Mouse (Mus musculus) v-Abl transformed pro-B cells (cell line): ENCODE data around the gene 0610030E20Rik.

Experiments used
- in situ Hi-C, 2 experiments: fragments of 400-800 bp; cut with MboI; formaldehyde crosslinking; loops; one replicate each; pipeline ENCODE4 v1.15.1; 2025; ENCODE audit not compliant: unreplicated experiment in 2 of 2

The 0610030E20Rik gene

DNA sequence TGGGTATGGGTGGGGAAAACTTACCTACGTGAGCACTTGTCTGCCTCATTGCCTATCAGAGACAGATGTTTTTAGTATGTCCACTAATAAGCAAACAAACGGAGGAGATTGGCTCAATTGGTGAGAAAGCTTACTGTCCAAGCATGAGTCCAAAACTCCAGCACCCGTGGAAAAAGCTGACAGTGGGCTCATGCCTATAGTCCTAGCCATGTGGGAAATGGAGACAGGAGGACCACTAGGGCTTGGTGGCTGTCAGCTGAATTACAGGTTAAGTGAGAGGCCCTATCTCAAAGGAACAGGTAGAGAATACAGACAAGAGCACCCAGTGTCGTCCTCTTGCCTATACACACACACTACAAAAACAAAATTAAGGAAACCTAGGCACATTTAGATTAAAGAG, 856 bp upstream of the 0610030E20Rik start:
- in situ Hi-C loops: no loop called here

DNA sequence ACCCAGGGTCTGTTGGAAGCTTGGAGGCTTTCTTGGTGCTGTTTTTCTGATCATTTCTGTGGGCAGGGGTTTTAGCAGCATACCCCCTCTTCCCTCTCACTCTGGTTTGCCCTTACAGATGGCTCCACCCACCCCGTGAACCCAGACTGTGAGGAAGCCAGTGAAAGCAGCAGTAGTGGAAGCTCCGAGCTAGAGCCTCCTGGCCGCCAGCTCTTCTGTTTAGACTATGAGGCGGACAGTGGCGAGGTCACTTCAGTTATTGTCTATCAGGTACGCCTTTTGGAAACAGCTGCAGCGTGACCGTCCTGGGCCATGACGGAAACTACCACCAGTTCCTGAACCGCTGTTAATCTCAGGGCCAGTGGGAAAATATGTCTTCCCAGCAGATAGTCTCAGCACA, 1.3 kb downstream of the 0610030E20Rik start:
- in situ Hi-C loops: no loop called here

DNA sequence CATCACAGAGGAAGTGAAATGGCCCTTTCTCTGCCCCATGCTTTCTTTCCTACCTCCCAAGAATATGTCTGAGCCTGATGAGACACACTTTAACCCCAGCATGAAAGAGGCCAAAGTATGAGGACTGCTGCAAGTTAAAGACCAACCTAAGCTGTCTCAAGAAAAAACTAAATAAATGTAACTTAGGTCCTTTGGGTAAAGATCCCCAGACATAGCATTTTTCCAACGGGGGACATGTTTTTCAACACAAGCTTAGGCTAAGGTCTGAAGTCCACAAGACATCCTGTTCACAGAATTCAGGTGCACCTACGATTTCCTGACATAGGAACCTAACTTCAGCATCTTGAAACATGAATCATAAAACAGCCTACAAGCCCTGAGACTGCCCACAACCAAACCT, 3.1 kb downstream of the 0610030E20Rik start:
- in situ Hi-C loops: no loop called here

DNA sequence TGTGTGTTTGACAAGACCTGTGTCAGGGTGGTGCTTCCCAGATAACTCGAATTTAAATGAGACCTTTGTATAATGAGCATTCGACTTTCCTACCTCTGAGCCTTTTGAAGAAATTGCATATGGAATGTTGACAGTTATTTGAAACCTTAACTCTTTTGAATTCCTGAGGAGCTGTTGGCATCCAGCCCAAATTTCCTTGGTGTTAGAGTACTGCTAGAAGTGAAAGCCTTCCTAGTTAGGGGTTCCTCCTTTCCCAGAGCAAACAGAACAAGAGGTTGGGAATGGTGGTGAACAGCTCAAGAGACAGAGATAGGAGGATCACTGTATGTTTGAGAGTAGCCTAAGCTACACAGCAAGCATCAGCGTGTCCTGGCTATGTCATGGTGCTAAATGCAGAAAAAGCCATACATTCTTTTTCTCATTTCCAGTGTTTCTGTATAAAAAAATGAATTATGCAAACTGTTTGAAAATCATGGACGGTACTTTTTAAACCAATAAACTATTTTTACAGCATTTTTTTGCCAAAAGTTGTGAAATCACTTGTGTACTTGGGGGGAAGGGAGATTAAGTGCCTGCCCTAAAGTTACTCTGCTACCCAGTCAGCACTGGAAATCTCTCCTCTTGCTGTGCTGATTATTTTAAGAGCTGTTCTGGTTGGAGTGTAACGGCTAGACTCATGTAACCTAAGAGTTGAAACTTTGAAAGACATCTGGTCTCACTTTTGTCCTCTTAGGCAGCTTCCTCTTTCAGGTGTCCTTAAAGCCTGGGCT, 5.7 kb downstream of the 0610030E20Rik start:
- in situ Hi-C loops: no loop called here

DNA sequence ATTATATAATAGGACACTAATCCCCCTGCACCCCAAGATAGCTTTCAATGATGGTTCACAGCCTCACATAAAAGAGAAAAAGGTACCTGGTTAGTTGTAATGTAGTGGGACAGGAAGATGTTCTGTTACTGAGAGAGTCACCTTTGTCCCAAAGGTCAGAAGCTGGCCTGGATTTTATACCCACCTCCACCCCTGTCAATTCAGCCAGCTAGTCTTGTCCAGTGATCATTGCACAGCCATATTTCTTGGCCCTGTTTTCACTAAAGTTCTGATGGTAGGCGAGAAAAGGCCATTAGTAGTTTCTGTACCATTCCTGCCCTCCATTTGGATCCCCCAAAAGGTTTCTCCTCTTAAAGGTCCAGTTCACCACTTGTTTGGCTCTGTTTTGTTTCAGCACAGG, 6.9 kb downstream of the 0610030E20Rik start:
- in situ Hi-C loops: no loop called here

DNA sequence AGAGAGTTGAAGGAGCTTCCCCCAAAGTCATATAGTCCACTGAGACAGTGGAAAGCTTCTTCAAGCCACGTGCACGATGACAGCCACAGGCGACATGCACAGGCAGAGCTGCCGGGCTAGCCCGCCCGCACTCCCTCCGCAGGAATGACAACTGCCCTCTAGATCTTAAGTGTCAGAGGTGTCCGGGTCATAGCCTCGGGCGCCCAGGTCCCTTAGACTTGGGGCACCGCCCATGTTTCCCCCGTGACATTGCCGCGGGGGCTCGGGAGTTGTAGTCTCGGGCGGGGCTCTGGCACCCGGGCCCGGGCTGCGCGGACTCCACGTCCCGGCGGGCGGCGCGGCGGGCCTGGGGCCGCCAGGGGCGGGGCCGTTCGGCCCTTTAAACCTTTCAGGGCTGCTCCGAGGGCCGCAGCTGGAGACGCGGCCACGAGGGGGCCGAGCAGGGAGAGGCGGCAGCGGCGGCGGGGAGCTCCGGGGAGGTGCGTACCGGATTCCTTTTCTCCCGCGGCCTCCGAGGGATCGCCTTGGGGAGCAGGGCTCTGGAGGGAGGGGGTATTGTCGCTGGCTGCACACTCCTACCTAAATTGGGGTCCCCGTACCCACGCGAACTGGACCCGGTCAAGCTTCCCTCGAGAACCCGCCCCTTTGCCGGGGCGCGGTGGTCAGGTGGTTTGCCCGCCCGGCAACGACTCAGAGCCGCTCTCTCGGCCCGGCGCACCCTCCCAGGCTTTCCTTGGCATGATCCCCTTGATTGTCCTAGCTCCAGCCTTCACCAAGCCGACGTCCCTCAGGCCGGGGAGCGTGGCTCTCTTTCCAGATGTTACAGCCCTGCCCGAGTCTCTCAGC, 8.2 kb downstream of the 0610030E20Rik start, which contains the start of gene Tmem150a:
TSS of gene Tmem150a (plus strand) at position 382 of the 846 bp plus-strand sequence.
- in situ Hi-C loops: no loop called here

DNA sequence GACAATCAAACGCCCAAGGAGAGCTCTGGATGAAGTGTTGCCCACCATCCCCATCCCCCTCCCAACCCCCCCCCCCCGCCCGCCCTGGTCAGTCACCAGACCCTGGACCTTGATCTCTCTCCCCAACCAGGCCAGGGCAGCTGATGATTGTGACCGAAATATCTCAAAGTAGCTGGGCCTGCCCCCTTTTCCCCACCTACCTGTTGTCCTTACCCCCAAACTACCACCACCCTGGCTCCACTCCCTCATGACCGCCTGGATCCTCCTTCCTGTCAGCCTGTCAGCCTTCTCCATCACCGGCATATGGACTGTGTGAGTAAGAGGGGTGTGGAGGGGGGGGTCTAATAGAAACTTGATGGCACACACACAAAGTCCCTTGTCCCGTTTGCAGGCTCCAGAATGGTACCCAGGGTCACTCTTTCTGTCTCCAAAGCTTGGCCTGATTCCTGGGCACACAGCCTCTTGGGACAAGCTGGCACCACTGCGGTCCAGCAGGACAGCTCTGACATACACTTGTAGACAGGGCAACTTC, 8.9 kb downstream of the 0610030E20Rik start:
- in situ Hi-C loops: no loop called here

DNA sequence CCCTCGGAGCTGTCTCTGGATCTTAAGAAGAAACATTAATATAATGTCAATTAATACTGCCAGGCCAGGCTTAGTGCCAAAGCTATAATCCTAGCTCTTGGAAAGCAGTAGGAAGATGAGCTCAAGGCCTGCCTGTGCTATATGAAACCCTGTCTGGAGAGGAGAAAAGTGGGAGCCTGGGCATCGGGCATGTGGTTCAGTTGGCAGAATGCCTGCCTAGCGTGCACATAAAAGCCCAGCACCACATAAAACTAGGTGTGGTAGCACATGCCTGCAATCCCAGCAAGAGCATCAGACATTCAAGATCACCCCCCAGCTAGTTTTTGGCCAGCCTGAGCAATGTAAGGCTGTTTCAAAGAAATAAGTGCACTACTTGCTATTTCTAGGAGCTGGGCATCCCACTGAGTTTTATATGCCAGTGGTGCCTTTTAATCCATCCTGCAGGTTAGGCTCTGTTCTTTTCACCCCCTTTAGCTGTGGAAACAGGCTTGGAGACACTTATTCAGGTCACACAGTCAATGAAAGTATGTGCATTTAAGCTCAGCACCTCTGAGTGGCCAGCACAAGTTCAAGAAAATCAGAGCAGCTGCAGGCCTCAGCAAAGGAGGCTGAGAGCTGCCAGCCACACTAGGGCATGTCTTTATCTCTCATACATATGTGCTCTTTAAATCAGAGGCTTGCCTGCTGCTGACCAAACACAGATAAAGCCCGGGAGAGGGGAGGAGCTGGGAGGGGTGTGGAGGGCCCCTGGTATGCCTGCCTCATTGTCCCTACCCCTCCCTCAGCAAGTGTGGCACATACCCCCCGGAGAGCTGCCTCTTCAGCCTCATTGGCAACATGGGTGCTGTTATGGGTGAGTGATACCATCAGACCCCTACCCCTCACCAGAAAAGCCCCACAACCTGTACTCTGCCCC, 10.3 kb downstream of the 0610030E20Rik start:
- in situ Hi-C loops: no loop called here

DNA sequence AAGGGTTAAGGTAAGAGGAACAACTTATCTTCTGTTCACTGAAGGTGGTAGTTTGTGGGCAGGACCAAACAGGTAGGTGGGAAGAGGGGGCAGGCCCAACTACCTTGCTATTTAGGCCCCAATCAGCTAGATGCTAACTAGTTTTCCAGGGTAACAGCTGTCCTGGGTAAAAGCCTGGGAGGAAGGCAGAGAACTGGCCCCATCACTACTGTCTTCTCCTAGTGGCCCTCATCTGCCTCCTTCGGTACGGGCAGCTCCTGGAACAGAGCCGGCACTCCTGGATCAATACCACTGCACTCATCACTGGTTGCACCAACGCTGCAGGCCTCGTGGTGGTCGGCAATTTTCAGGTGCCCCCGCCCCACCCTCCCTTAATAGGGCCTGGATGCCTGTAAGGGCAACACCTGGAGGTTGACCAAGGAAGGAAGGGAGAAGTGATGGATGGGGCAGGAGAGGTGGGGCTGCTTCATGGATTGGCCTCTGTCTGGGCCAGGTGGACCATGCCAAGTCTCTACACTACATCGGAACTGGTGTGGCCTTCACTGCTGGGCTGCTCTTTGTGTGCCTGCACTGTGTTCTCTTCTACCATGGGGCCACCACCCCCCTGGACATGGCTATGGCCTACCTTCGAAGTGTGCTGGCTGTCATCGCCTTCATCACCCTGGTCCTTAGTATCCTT, 11.1 kb downstream of the 0610030E20Rik start:
- in situ Hi-C loops: no loop called here

DNA sequence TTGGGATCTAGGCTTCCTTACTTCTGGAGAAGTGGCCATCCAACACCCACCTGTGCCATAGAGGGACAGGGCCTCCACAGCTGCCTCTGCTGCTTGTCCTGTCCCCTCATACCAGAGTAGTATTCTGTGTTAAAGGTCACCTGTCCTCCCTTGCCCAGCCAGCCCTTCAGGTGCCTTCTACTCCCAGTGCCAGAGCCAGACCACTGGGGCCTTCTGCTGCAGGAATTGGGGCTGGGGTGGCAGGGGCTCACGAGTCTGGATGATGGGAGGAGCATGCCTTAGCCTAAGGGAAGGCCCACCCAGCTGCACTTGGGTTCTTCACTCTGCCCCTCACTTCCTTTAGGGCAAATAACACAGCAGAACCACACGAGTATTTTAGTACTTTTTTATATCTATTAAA, 12.2 kb downstream of the 0610030E20Rik start:
- in situ Hi-C loops: no loop called here

DNA sequence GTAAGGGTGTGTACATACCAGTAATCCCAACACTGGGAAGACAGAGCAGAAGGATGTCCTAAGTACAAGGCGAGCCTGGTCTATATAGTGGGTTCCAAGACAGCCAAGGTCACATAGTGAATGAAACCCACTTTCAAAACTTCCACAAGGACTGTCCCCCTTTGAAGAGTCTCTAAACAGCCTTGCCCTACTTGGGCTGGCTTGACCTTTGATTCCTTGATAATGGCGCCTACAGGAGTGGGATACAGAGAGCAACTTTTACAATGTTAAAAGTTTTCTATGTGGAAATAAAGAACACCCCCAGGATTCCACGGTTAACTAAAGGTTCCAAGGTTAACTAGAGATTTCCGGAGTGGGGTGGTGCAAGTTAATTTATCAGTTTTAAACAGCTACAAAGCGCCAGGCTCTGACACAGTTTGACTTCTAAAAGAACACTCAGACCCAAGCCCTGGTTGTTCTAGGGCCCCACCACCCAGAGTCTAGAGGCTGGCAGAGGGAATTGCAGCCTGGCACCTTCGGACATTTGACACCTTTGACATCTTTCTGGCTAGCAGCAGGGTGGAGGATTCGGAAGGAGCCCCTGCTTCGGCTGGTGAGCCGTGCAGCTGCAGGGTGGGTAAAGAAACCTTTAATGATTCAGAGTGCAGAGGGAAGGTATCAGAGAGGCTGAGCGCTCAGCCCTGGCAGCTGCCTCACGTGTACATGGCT, 12.9 kb downstream of the 0610030E20Rik start:
- in situ Hi-C loops: no loop called here

DNA sequence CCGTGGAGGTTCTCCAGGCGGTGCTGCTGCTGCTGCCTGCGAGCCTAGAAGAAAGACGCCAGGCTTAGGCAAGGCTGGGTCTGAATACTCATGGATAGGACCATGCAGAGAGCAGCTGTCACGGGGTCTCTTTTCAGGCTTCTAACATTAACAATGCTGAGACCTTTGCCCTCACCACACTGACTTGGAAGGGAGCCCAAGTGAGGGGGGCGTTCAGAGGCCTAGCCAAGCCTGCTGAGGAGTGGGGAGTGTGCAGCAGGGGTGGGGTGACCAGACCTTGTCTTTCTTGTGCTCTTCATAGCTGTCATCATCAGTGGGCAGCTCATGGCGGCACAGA, 13.4 kb downstream of the 0610030E20Rik start:
- in situ Hi-C loops: no loop called here

DNA sequence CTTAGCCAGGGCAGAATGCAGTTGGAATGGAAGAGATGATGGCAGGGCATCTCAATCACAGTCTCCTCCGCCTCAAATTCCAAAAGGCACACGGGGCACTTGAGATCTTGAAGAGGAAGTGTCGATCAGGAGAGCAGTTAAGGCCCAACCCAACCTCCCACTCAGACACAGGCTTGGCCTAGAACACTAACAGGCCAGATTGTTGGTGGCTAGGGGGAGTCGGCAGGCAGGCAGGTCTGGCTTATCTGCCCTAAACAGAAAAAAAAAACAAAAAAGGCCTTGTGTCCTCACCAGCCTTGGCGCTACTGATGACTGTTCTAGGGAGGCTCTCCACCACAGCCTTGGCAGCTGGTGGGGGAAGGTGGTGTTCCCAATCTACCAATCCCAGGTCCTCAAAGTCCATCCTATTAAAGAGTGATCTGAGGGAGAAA, 14.0 kb downstream of the 0610030E20Rik start:
- in situ Hi-C loops: no loop called here

DNA sequence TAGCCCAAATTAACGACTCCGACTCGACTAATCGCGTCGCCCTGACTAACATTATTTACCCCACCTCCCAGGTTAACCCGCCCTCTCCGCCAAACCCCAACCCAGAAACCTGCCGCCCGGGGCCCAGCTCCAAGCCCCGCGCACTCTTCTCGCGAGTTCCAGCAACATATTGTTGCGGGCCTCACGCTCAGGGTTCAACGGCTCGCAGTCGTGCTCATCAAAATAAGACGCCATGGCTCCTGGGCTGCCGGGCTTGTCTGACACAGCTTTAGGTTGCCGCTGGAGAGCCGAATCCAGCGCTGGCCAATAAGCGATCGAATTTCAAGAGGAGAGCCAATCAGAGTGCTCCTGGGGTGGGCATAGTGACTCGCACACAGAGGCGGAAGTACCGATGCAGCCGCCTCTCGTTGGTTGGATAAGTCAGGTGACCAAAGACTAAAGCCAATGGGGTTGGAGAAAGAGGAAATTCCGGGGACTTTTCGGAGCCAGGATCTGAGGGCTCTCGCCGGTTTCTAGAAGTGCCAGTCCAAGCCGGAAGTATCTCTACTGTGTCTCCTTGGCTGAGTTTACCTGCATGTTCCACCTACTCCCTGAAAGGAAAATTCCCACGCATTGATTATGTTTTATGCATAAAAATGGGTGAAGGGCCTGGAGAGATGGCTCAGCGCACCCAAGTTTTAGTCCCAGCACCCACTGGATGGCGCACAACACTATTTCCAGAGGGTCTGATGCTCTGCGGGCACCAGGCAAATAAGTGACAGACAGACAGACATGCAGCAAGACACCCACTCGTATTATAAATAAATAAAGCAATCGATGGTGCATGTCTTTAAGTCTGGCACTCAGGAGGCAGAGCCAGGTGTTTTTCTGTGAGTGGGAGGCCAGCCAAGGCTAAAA, 15.3 kb downstream of the 0610030E20Rik start:
- in situ Hi-C loops: no loop called here

DNA sequence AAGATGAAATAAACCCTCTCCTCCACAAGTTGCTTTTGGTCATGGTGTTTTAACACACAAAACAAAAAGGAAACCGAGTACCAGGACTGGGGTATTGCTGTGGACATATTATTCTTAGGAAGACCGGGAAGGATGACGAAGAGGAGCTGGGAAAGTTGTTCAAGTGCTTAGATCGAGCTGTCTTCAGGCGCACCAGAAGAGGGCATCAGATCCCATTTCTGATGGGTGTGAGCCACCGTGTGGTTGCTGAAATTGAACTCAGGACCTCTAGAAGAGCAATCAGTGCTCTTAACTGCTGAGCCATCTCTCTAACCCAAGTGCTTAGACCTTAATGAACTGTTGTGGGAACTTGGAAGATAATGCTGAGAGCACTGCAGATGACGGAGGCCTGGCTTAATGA, 16.9 kb downstream of the 0610030E20Rik start:
- in situ Hi-C loops: no loop called here

DNA sequence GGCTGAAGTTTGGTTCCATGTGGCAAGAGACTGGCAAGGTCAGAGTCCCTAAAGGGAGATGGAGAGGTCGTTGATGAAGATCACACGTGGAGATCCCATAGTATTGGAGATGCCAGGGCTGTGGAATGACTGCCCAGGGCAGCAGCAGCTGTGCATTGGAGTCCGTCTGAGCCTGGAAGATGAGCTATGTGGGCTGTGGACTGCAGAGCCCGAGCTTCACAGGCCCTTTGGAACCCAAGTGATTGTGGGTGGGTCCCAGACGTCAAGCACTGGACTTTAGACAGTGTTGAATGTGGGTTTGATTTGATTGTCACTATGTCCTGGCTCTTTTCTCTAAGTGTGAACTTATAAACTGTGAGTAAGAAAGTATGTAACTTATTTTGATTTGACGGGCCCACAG, 17.9 kb downstream of the 0610030E20Rik start:
- in situ Hi-C loops: loop anchor here in 1 of 2 experiments (5.0 kb wide), 1 partner anchor 42 kb away; no protein-coding TSS in a partner anchor

DNA sequence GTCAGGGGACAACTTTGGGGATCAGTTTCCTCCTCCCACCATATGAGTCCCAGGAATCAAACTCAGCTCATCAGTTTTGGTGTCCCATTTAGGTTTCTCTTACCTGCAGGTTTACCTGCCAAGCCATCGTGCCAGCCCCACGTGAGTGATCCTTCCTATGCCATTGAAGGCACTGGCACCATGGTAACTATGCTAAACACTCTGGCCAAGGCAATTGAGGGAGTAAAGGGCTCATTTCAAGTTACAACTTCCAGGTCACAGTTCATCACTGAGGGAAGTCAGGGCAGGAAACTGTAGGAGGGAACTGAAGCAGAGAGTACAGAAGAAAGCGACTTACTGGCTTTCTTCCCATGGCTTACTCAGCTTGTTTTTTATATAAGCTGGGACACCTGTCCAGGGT, 19.2 kb downstream of the 0610030E20Rik start:
- in situ Hi-C loops: loop anchor here in 1 of 2 experiments (5.0 kb wide), 1 partner anchor 41 kb away; no protein-coding TSS in a partner anchor

DNA sequence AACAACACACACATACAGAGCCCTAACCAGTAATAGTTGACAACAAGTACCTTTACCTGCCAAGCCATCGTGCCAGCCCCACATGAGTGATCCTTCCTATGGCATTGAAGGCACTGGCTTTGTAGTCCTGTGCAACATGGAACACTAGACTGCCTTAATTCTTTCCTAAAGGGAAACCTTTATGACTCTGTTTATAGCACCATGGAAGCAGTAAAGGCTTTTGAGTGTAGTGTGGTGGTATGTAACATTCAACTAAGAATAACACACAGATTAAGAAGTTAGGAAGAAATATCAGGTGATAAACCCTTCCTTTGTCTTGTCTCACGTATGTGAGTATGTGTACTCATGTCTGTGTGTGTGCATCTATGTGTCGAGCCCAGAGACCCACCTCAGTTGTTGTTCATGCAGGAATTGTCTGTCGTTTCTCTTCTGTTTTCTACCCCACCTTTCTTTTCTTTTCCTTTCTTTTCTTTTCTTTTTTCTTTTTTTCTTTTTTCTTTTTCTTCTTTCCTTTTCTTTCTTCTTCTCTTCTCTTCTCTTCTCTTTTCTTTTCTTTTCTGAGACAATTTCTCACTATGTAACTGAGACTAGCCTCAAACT, 19.8 kb downstream of the 0610030E20Rik start, which contains the start of gene Rnf181:
TSS of gene Rnf181 (minus strand) at position 113 of the 600 bp plus-strand sequence.
- in situ Hi-C loops: loop anchor here in 1 of 2 experiments (5.0 kb wide), 1 partner anchor 40 kb away; no protein-coding TSS in a partner anchor
